Mouse (Mus musculus): ENCODE results near the gene Hemk1. TPM values are rescaled to one million over a fixed set of nuclear protein-coding genes. Genes with fewer than 3 reads are reported as not detected.

Gene Hemk1
- polyA plus RNA-seq (2012; ENCODE audit: low replicate concordance) = 4.1 and 4.5 TPM in 2 replicates

DNA sequence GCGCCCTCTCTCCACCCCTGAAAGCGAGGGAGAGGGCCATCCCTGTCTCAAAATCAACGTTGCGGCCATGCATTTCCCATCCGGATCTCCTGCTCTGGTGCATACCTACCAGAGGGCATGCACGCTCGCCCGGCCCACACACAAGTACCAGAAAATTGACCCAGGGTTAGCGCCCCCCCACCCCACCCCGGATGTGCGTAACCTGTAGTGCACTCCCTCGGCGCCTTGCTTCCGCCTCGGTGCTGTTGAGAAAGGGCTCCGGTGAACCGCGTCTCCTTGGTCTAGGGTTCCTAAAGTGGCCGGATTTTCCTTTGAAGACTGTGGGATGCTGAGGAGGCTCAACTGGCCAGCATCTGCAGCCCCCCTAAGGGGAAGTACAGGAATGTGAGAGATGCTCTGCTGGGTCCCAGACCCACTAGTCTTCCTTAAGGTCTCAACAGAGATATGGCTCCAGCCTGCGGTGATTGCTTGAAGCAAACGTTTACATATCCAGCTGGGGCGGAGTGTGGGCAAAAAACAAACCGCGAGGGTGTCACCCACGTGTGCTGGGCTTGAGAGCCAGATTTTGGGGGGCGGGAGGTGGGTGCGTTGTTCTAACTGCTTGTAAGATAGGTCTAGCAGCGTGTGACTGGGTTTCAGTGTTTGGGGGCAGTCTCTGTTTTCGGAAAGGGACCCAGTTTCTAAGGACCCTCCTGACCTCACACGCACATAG lies at the start of gene Hemk1:
Gene Hemk1 (minus strand): TSS at position 179 of the 712 bp plus-strand sequence.

DNA sequence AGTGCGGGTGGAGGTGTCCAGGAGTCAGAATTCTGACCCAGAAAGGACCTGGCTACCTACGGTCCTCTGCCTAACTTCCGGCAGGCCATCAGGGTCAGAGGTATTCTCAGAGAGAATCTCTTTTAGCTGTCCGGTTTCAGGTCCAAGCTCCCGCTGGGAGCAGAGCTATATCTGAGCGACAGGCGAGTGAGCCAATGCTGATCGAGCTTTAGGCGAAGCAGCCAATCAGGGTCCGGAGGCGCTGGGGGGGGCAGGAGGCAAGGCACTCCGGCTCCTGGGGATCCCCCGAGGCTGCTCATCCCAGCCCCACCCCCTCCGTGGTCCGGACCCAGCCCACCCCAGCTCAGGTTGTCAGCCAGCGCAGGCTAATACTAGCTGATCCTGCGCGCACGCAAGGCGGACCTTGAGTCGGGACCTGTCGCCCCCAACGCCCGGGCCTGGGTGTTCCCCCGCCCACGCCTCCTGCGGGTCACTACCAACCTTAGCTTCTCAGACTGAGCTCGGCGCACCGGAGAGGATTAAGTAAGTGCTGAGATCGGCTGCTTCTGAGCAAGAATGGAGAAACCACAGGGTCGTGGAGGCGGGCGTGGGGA lies 2.2 kb upstream of the Hemk1 start, which contains the start of gene 6430571L13Rik:
Gene 6430571L13Rik (plus strand): TSS at position 336 of the 593 bp plus-strand sequence.

DNA sequence AAGGTAGTCTGAATTCAATTTTAAA lies 42.3 kb downstream of the Hemk1 start, which contains the start of gene Cish:
Gene Cish (plus strand): TSS at position 11 of the 25 bp plus-strand sequence.

DNA sequence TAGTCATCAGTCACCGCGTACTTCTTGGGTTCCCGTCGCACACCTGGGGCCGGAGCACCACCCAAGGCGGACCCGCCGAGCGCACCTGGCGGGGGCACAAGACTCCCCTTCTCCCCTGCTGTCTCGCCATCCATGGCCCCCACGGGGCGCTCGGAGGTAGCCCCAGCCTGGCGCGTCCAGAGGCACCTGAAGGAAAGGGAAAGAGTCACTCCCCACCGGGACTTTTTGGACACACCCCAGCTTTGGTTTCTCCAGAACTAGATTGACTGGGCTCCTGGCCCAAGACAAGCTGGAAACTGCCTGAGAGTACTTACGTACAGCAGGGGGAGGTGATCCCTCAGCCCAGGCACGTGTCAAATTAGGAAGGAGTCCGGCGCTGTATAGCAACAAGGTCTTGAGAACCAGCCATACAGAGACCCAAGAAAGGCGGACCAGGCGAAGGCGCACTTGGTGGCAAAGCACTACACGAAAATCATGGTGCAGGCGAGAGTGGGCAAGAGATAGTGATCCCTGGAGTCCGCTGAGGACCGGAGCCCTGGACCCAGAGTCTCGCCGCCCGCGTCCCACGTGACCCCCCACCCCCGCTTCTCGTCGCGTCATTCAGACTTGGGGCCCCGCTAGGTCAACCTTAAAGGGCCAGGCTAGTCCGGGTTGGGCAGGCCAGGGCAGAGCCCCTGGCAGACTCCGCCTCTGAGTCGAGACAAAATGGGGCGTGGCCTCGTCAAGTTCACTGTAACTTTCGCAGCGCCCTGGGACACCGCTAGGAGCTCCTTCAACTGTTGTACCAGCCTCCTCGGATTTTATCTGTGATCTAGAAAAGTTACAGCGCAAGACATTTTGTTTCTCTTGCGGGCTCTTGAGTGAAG lies 48.7 kb downstream of the Hemk1 start, which contains the start of gene Mapkapk3:
Gene Mapkapk3 (minus strand): TSS at position 667 of the 866 bp plus-strand sequence.

Other genes with a start within 250 kb of the Hemk1 start
- gene Dock3, start 106.4 kb downstream of the Hemk1 start, polyA plus RNA-seq (2012; ENCODE audit: low replicate concordance) = 0.51 TPM in 1 of 2 replicates, not detected in the other
- 8.1 and 13.3 TPM in 2 replicates for gene Mapkapk3, start 48.5 kb downstream of the Hemk1 start, polyA plus RNA-seq (2012; ENCODE audit: low replicate concordance)
- gene Cish, start 42.3 kb downstream of the Hemk1 start, polyA plus RNA-seq (2012; ENCODE audit: low replicate concordance) = 40.6 and 47.8 TPM in 2 replicates
- gene 6430571L13Rik, start 2.3 kb upstream of the Hemk1 start, polyA plus RNA-seq (2012; ENCODE audit: low replicate concordance) = 0.07 TPM in 1 of 2 replicates, not detected in the other
- gene Cacna2d2, start 61.3 kb upstream of the Hemk1 start, polyA plus RNA-seq (2012; ENCODE audit: low replicate concordance) = 0.28 and 4.1 TPM in 2 replicates
- gene Tmem115, start 195.6 kb upstream of the Hemk1 start, polyA plus RNA-seq (2012; ENCODE audit: low replicate concordance) = 35.1 and 38.3 TPM in 2 replicates
- 13.2 and 19.1 TPM in 2 replicates for gene Cyb561d2, start 203.8 kb upstream of the Hemk1 start, polyA plus RNA-seq (2012; ENCODE audit: low replicate concordance)
- 0.42 and 1.4 TPM in 2 replicates for gene Nprl2, start 203.9 kb upstream of the Hemk1 start, polyA plus RNA-seq (2012; ENCODE audit: low replicate concordance)
- gene Zmynd10, start 208.9 kb upstream of the Hemk1 start, polyA plus RNA-seq (2012; ENCODE audit: low replicate concordance) = 2.2 TPM in 1 of 2 replicates, not detected in the other
- 12.4 and 15.7 TPM in 2 replicates for gene Rassf1, start 213.2 kb upstream of the Hemk1 start, polyA plus RNA-seq (2012; ENCODE audit: low replicate concordance)
- 39.9 and 55.8 TPM in 2 replicates for gene Tusc2, start 224.9 kb upstream of the Hemk1 start, polyA plus RNA-seq (2012; ENCODE audit: low replicate concordance)
- 67.5 and 96.1 TPM in 2 replicates for gene Hyal2, start 229.6 kb upstream of the Hemk1 start, polyA plus RNA-seq (2012; ENCODE audit: low replicate concordance)
- gene Hyal1, start 238.6 kb upstream of the Hemk1 start, polyA plus RNA-seq (2012; ENCODE audit: low replicate concordance) = 3.4 and 3.5 TPM in 2 replicates
- 94.0 and 121 TPM in 2 replicates for gene Naa80, start 240.5 kb upstream of the Hemk1 start, polyA plus RNA-seq (2012; ENCODE audit: low replicate concordance)
- 1.1 TPM in 1 of 2 replicates, not detected in the other for gene Hyal3, start 242.5 kb upstream of the Hemk1 start, polyA plus RNA-seq (2012; ENCODE audit: low replicate concordance)
- gene Ifrd2, start 249.3 kb upstream of the Hemk1 start, polyA plus RNA-seq (2012; ENCODE audit: low replicate concordance) = 258 and 340 TPM in 2 replicates

Measured in leukemia stem cell, adult 10-12 weeks (primary cell).